Mouse (Mus musculus) ES-E14 (cell line): ENCODE data around the gene Cbln1. TPM values are rescaled to one million over a fixed set of nuclear protein-coding genes. Genes with fewer than 3 reads are reported as not detected.

Experiments
- DNase-seq: peaks from one replicate; pipeline ENCODE4 v3.0.0-alpha.2; 2013; ENCODE audit warnings: low read depth, low spot score
- H3K27ac ChIP-seq: 2 replicates; pipeline ENCODE4 v1.5.1; 2012; ENCODE audit warnings: low read depth, mild to moderate bottlenecking, low read length, moderate library complexity, mixed read lengths; ENCODE audit not compliant: poor library complexity, insufficient read depth, severe bottlenecking
- H3K36me3 ChIP-seq: 2 replicates; pipeline ENCODE4 v1.6.1; 2012; ENCODE audit warnings: mild to moderate bottlenecking, low read length, moderate library complexity, mixed read lengths; ENCODE audit not compliant: control insufficient read depth, poor library complexity, insufficient read depth, severe bottlenecking
- H3K4me1 ChIP-seq, 2 experiments: fragments of 150-350 bp in 1 of 2; sonication (generic) in 1 of 2; 2 replicates each; pipeline ENCODE4 v1.6.1; 2012; ENCODE audit warnings: low read length in 2 of 2, mild to moderate bottlenecking in 1 of 2, mixed read lengths in 1 of 2; ENCODE audit not compliant: control insufficient read depth in 2 of 2, insufficient read depth in 2 of 2, poor library complexity in 1 of 2
- H3K4me3 ChIP-seq, 2 experiments: fragments of 150-350 bp in 1 of 2; sonication (generic) in 1 of 2; 2 replicates each; pipeline ENCODE4 v1.5.1; 2012; ENCODE audit warnings: low read length in 2 of 2, low read depth in 1 of 2, mild to moderate bottlenecking in 1 of 2, mixed read lengths in 1 of 2; ENCODE audit not compliant: insufficient read depth in 1 of 2, poor library complexity in 1 of 2, severe bottlenecking in 1 of 2
- H3K9ac ChIP-seq: 2 replicates; pipeline ENCODE4 v1.6.1; 2012; ENCODE audit warnings: low read depth, mild to moderate bottlenecking, low read length, mixed read lengths; ENCODE audit not compliant: poor library complexity, insufficient read depth, severe bottlenecking
- H3K9me3 ChIP-seq: fragments of 150-350 bp; sonication (generic); 2 replicates; pipeline ENCODE4 v1.6.1; 2012; ENCODE audit warnings: low read depth, mild to moderate bottlenecking, low read length; ENCODE audit not compliant: control insufficient read depth, insufficient read depth
- CHD2 ChIP-seq: IDR thresholded peaks from 2 replicates; pipeline ENCODE4 v1.6.1; 2014; ENCODE audit warnings: mild to moderate bottlenecking, low read depth, low read length, inconsistent platforms
- HCFC1 ChIP-seq: IDR thresholded peaks from 2 replicates; pipeline ENCODE4 v1.6.1; 2012; ENCODE audit warnings: low read length, inconsistent platforms, borderline replicate concordance; ENCODE audit not compliant: insufficient read depth
- MAFK ChIP-seq: IDR thresholded peaks from 2 replicates; pipeline ENCODE4 v1.6.1; 2014; ENCODE audit warnings: mild to moderate bottlenecking, low read depth, low read length, inconsistent platforms; ENCODE audit not compliant: insufficient read depth
- ZC3H11A ChIP-seq: IDR thresholded peaks from 2 replicates; pipeline ENCODE4 v1.6.1; 2012; ENCODE audit warnings: low read depth, mild to moderate bottlenecking, inconsistent platforms, low read length, borderline replicate concordance
- ZNF384 ChIP-seq: IDR thresholded peaks from 2 replicates; pipeline ENCODE4 v1.6.1; 2012; ENCODE audit warnings: low read depth, low read length, inconsistent platforms
- in situ Hi-C, 2 experiments: fragments of 600-800 bp; cut with MboI; formaldehyde crosslinking; loops; one replicate each; pipeline ENCODE4 v1.15.1; 2025; ENCODE audit warnings: low sequenced_read_pairs in 2 of 2, inconsistent platforms in 1 of 2; ENCODE audit not compliant: unreplicated experiment in 2 of 2
- total RNA-seq: library from RNA; depleted of rRNA; stranded (reverse); fragments of 300-350 nt; gene quantifications from 2 replicates; pipeline ENCODE4 v1.2.3, GENCODE M21; 2012; rRNA removed

The Cbln1 gene
- total RNA-seq, 1 experiment = 3.6 TPM

DNA sequence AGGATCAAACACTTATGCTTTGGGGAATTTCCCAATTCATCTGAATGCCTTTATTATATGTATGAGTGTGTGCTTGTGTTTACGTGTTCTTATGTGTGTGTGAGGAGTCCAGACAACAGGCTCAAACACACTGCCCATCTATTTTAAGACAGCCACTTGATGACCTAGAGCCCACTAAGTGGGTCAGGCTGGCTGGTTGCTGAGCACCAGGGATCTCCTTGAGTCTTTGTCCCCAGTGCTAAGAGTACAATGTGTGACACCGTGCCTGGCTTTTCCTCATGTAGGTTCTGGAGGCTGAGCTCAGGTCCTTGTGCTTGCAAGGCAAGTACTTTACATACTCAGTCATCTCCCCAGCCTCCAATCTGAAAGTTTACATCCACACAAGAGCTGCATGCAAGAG is 20.7 kb downstream of the Cbln1 start:
- H3K9me3 ChIP-seq = no peaks in the 10 kb centered on the region
- H3K36me3 ChIP-seq = no peaks in the 10 kb centered on the region
- no peaks in the 10 kb centered on the region for H3K4me1 ChIP-seq
- H3K9ac ChIP-seq = no peak overlapping the region
- H3K4me3 ChIP-seq = no peak overlapping the region
- no peak for DNase-seq
- H3K27ac ChIP-seq = no peak overlapping the region
- TF ChIP-seq MAFK (no peak), ZC3H11A (no peak), CHD2 (no peak), ZNF384 (no peak), HCFC1 (no peak)
- in situ Hi-C loops = no loop called here

DNA sequence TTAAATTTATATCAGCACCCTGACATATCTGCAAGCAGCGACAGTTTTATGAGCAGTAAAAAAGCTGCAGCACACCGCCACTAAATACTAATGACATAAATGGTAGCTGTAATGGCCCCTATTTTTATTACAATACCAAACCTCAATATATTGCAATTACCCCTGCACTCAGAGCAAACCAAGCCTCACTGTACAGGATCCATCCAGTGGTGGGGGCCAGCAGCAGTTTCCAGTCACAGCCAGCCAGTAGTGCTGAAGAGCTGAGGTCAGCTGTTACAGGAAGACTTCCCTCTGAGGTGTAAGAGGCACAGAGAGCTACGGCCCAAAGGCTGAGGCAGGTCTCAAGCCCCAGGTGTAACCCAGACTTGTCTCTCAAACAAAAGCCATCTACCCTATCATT is 37.8 kb downstream of the Cbln1 start:
- H3K9ac ChIP-seq = no peak overlapping the region
- DNase-seq = no peak
- in situ Hi-C loops = no loop called here

DNA sequence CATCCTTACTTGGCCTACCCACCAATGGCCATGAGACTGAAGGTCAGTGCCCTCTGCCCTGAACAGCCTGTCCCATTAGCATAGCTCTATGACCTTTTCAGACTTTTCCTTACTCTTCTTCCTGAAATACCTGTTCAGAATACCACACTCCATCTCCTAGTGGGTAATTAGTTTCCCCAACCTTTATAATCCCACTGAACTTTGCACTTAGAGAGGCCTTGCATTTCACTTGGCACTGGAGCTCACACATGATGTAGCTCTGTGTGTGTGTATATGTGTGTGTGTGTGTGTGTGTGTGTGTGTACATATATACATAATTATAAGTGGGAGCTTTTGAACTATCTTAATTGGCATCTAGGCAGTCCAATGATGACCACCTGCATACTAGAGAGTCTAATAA is 45.2 kb downstream of the Cbln1 start:
- no peaks in the 10 kb centered on the region for H3K4me1 ChIP-seq
- no peaks in the 10 kb centered on the region for H3K9me3 ChIP-seq
- TF ChIP-seq HCFC1 (no peak), ZC3H11A (no peak), MAFK (no peak), CHD2 (no peak), ZNF384 (no peak)
- in situ Hi-C loops = no loop called here
- no peak overlapping the region for H3K4me3 ChIP-seq
- no peak for DNase-seq
- no peak overlapping the region for H3K27ac ChIP-seq
- H3K9ac ChIP-seq = no peak overlapping the region
- H3K36me3 ChIP-seq = no peaks in the 10 kb centered on the region

More for the DNA sequence above, 37.8 kb downstream of the Cbln1 start:
- no peaks in the 10 kb centered on the region for H3K4me1 ChIP-seq
- TF ChIP-seq CHD2 (no peak), HCFC1 (no peak), MAFK (no peak), ZNF384 (no peak), ZC3H11A (no peak)
- H3K9me3 ChIP-seq = no peaks in the 10 kb centered on the region
- no peak overlapping the region for H3K27ac ChIP-seq
- no peak overlapping the region for H3K4me3 ChIP-seq
- H3K36me3 ChIP-seq = no peaks in the 10 kb centered on the region

DNA sequence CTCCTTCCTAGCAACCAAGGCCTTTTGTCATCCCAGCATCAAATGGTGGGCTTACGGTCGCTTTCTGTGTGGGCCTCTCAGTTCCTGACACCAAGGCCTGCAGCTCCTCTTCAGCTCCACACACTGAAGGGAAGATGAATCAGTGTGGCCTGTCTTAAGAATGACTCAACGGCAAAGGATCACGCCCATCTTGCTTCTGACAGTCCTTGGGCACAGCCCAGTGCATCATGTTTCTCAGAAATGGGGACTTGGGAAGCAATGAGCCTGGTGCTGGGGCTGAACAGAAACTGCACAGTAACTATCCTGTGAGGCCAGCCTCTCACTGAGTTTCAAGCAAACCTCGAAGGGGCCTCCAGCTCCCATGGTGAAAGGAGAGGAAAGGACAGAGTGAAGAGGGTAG is 47.7 kb downstream of the Cbln1 start:
- no peaks in the 10 kb centered on the region for H3K9me3 ChIP-seq
- no peak for DNase-seq
- H3K9ac ChIP-seq = no peak overlapping the region
- in situ Hi-C loops = no loop called here
- no peak overlapping the region for H3K4me3 ChIP-seq
- no peaks in the 10 kb centered on the region for H3K4me1 ChIP-seq
- no peaks in the 10 kb centered on the region for H3K36me3 ChIP-seq
- H3K27ac ChIP-seq = no peak overlapping the region
- TF ChIP-seq MAFK (no peak), ZNF384 (no peak), HCFC1 (no peak), CHD2 (no peak), ZC3H11A (no peak)

DNA sequence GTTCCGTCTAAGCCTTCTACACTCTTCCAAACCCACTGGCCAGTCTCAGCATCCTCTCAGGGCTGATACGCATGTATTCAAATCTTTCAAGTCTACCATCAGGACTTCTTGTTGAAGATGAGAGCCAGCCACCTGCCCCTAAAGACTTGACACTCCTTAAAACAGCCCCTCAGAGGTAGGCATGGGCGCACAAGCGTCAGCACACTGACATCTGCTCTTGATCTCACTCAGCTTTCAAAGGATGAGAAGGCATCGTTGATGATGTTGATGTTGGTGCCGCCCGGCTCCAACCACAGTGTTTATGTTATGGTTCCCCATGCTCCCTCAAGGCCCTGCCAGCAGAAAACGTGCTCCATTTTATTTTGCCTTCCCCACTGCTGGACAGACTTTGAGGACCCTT is 50.7 kb downstream of the Cbln1 start:
- Histone ChIP-seq H3K27ac (no peak overlapping the region), H3K9ac (no peak overlapping the region), H3K36me3 (no peaks in the 10 kb centered on the region), H3K9me3 (no peaks in the 10 kb centered on the region), H3K4me1 (no peaks in the 10 kb centered on the region), H3K4me3 (no peak overlapping the region)
- no peak for DNase-seq
- TF ChIP-seq HCFC1 (no peak), MAFK (no peak), ZNF384 (no peak), ZC3H11A (no peak), CHD2 (no peak)
- in situ Hi-C loops = no loop called here

Other genes with a start within 250 kb of the Cbln1 start
- gene 4933402J07Rik, start 91.2 kb upstream of the Cbln1 start, total RNA-seq = not detected in 2 replicates